Mouse (Mus musculus) lung, adult 2 months (tissue): ENCODE measurements around the gene Gstcd.

Experiments used
- CTCF ChIP-seq: fragments of 200-500 bp; IDR thresholded peaks from 2 replicates; pipeline ENCODE4 v1.5.1; 2011; ENCODE audit warnings: mild to moderate bottlenecking, low read length, control low read depth; ENCODE audit not compliant: insufficient read depth
- POLR2A ChIP-seq: fragments of 200-500 bp; IDR thresholded peaks from 2 replicates; pipeline ENCODE4 v1.6.1; 2011; ENCODE audit warnings: low read depth, mild to moderate bottlenecking, control low read depth, low read length, borderline replicate concordance; ENCODE audit errors: extremely low read depth

DNA sequence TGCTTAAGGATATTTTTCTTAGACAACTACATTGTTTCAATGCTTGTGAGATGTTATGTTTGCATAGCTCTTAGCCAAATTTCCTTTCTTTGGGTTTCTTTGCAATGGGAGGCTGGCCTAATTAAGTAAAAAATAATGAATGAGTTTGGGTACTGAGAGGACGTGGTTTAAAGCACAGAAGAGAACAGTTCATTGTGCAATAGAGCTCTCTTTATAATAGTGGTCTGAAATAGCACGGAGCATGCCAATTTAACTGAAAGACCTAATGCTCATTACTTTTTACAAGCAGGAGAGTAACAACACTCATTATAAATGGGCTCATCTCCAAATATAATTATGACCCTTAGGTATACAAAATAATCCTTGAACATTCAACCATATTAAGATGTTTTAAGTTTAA is 39.8 kb downstream of the Gstcd start:
- no peak for TF ChIP-seq CTCF
- no peak for TF ChIP-seq POLR2A
